Mouse (Mus musculus): ENCODE results near the gene Naa38.

The Naa38 gene

DNA sequence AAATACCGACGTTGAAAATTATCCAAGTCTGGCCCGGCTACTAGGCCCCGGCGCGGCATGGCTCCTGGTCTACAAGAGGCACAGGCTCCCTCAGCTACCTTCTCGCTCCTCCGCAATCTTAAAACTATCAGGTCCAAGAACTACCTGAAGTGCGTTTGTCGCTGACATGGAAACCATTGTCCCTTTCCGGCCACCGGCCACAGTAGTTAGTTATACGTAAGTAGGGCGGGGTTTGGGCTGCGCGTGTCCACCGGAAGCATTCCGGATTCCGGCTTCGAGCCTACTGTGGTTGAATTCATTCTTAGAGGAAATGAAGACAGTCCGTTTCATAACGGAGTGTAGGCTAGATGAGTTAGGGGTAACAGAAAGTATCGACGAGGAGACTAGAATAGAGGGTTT is at the start of gene Naa38, which contains the start of gene Cyb5d1:
Naa38 (plus strand) TSS at position 253 of the 399 bp plus-strand sequence.
Cyb5d1 (minus strand) TSS at position 397 of the 399 bp plus-strand sequence.
- peak; percentile 95 for DNase-seq

DNA sequence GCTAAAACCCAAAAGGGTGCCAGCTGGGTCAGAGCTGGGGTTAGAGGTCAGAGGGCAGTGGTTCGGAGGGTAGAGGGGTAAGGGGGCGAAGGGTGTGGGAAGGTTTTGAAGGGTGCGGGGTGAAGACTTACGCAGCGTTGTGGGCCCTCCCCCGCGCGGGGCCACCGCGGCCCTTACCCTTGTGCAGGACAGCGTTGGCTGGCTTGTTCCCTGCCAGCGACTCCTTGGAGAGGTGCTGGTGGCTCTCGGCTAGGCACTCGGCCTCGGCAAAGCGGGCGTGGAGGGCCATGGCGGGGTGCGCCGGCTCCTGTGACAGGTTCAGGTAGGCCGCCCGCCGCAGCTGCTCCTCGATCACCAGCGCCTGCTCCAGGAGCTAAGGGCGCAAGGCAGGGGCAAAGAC is 48.8 kb upstream of the Naa38 start:
- peak; percentile 18 for DNase-seq

DNA sequence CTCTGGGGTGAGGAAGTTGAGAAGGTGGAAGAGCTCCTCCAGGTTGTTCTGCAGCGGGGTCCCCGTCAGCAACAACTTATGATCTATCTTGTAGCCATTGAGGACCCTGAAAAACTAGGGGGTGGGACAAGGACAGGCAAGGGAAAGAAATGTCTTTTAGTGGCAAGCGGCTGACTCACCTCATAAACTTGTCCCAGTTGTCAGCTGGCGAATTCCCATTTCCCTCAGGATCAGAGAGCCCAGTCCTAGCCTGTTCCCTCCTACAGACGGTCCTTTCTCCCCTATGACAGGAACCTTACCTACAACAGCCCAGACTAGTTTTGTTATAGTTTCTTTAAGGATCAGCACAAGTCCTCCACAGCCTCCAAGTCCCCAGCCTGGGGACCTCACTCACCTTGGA is 38.7 kb upstream of the Naa38 start:
- no peak for DNase-seq

DNA sequence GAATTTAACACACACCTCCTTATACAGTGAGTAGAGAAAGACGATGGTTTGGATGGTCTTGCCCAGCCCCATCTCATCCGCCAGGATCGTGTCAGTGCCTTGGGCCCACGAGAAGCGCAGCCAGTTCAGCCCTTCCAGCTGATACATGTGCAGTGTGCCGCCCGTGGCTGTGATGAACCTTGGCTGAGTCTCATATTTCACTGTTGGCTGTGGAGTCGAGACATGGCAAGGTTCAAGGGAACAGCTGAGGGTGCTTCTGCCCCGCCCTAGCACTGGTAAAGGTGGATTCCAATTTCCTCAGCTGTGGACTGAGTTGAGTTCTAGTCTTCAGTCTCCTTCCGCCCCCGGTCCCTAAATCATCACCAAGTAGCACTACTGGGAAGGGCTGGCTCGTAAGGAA is 37.6 kb upstream of the Naa38 start:
- no peak for DNase-seq

DNA sequence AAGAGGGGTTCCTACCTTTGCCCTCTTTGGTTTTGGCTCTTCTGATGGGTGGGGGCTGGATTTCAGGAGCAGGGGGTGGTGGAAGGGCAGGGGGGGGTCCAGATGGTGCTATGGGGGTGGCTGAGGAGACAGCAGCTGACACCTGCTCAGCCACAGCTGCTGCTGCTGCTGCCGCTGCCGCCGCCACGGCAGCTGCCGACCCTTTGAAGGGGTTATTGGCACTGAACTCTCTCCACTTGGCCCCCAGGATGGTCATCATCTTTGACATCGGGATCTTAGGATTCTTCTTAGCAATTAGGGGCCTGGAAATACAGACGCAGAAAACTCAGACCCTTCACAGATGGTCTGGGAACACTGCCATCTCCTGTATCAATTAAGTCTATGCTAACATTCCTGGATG is 33.3 kb upstream of the Naa38 start:
- DNase-seq: no peak

DNA sequence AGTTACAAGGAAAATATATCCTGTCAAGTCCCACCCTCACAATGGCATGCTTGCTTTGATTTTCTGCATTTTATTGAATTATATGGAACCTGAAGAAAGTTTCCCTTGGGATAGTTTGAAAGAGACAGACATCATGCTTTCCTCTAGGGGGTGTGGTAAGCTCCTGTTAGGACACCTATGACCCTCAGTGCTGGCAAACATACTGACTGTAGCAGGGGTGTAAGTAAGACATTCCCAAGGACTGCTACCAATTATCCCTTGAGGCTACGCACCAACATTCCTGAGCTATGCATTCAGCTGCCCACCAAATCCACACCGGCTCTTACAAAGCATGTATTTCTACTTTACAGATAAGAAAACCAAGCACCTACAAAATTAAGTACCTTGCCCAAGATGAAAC is 32.8 kb upstream of the Naa38 start:
- DNase-seq: no peak

DNA sequence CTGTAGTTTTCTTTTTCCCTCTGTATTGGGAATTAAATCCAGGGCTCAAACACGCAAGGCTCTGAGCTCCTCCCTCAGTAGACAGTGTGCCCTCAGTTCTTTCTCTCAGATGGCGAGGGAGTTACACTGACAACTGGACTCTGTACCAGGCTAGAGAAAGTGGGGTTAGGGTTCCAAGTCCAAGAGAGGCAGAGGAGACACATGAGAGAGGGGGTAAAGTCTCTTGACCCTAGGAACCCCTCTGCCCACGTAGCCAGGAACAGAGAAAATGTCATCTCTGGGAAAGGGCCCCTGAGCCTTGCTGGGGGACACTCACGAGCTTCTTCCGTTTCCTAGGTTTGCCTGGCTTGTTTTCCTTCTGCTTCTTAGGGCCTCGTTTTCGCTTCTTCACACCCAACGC is 30.9 kb upstream of the Naa38 start:
- no peak for DNase-seq

DNA sequence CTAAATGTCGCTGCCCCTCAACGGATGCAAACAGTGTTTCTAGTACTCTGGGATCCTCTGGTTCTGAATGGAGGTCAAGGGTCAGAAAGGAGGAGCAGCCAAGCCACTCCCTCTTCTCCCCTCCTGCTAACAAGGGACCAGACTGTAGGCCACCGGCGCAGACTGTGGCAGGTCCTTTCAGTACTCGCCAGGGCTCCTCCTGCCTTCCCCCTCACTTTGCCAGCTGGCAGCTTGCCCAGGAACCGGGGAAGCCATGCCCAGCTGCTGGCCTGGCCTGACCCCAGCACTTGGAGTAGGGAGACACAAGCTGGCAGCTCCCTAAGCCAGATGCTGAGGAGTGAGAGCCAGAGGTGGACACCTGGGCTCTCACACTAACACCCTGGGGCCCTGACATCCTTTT is 30.4 kb upstream of the Naa38 start:
- DNase-seq: peak; percentile 94

DNA sequence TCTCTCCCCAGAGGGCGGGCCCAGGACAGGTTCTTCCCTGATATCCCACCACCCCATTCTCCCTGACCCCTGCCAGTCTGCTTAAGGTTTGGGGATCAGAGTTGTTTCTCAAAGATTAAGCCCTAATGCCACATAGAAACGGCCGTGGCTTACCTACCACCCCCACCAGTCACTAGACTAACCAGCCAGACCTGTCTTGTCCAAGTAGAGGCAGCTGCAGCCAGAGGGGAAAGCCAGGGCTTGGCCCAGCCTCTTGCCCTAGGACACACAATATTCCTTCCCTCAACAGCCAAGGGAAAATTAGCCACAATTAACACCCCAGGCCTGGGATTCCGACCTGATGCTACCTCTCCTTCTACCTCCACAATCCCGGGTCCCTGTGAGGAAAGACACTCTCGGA is 29.6 kb upstream of the Naa38 start:
- peak; percentile 41 for DNase-seq

DNA sequence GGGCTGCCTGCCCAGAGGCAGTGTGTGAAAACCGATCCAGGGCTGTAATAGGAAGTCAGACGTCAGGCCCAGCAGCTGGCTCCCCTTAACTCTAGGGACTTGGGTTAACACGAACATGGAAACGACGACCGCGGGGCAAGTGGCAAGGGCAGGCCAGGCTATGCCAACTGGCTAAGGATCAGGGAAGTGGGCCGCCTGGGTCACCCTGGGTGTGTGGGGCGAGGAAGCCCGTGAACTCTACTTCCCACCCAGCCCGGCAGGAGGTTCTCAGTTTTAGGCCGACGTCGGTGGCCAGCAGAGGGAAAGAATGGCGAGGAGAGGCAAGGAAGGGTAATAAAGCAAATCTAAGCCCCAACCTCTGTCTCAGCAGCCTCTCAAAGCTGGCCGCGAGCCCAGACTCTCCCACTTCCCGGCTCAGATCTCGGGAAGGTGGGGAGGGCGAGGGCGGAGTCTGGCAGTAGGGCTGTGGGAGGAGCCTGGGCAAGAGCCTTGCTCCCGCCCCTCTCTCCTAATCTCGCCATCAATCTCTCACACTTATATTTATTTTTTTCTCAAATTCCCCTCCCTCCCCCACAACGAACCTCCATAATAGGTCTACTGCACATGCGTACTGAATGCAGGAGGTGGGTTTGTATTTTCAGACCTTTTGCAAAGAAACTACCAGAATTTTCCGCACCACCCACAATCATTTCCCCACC is 29.0 kb upstream of the Naa38 start:
- DNase-seq: peak; percentile 86

DNA sequence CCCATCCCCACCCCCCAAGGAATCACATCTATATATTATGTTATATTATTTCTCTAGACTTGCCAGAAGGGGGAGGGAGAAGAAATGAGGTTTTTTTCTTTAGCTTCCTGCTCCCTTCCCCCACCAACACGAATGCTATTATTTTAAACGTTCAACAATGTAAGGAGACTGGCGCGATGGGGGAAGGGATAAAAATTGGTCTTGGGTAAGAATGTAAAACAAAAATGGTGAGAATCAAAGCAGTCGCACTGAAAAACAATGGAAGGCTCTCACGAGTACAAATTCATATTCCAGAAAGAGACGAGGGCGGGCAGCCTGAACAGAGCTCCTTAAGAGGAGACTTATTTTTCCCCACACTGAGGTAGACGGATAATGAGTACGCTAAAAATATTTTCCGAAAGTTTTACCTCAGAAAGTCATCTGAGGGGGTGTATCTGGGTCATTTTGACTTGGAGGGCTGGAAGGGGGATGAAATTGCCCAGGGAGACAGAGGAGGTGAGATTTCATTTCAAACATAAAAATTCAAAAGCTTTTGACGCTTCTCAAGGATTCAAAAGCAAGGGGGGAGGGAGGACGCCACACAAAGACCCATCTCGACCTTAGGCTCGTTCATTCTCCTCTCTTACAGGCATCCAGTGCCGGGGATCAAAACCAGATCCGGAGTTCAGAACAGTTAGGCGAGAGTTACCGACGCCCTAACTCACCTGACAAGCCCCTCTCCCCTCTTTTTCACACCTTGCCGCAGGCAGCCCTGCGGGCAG is 28.3 kb upstream of the Naa38 start:
- DNase-seq: peak; percentile 41

DNA sequence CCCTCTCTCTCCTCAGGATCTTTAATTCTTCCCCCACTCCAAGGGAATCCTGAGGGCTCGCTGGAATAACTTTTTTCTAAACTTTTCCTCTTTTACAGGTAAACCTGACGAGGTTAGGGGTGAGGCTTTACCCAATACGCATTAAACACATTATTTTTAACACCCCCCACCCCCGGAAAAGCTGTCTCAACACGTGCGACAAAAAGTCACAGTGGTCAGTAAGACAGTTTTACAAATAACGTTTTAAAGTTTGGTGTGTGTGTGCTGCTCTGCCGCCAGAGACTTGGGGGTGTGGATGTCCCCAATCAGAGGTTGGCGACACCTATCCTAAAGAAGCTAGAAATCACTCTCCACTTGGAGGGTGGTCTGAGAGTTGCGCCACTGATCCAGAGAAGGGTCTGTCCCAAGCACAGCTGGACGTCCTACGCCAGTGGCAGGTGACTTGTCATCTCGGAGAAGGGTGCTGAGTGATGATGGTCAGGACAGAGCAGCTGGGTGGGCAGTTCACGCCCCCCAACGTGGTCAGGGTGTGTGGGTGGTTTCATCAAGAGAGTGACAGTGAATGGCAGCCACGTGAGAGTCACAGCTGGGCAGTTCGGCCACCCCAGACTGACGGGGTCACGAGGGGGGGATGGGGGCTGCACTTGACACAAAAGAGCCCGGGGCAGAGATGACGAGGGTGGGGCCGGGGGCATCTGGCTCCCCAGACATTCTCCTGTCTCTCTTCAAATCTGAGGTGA is 27.5 kb upstream of the Naa38 start:
- DNase-seq: peak; percentile 68

DNA sequence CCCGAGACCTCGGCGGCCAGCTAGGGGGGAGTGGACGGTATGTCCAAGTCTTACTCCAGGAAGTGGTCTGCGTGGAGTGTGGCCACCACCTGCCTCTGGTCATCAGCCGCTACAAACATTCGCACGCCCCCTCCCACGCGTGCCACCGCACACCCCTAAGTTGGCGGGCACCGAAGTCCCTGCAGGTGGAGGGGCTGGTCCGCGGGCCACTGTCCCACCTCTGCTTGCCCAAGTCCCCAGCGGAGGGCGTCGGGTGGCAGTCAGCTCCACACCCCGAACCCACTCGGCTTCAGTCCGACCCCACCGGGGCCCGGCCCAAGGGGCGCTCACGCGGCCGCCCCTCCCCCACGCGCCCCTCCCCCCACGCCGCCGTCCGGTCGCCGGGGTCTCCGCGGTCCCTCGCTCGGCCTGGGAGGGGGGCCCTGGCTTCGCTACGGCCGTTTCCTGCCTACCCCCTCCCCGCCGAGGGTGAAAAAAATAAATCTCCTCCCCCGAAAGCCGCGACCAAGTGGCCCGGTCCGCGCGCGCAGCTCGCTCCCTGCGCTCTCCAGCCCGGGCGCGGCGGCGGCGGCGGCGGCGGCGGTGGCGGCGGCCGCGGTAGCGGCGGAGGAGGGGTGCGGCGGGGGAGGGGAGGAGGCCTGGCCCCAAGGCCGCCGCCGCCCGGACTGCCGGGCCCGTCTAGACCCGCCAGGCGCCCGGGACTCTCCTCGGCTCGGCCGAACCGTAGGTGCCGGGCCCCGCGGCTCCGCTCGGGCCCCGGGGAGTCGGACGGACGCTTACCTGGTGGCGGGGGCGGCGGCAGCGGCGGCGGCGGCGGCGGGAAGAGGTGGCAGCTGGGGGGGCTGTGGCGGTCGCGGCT is 26.7 kb upstream of the Naa38 start:
- DNase-seq: peak; percentile 73

DNA sequence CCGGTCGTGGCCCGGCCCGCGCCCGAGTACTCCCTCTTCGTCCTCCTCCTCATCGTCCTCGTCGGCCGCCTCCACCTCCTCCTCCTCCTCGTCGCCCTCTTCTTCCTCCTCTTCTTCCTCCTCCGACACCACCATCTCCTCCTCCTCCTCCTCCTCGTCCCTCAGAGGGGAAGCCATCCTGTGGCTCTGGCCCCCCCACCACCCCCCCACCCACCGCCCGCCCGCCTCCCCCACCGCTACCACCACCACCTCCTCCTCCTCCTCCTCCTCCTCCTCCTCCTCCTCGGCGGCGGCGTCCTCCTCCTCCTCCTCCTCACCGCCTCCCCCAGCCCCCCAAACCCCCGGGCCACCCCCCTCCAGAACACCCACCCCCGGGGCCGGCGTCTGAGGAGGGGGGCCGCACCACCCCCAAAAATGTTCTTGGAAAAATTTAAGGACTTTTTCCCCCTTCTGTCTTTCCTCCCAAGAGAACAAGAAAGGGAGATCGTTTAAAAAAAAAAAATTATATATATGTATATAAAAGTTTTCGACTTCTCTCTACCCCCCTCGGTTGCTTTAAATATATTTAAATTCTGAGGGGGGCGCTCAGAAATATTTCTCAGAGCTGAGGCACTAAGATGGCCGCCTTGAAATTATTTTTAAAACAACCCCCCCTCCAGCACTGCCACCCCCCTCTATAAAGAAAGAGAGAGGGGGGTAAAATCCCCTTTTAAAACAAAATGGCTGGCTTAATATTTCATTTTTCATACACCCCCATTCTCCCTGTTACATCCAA is 25.9 kb upstream of the Naa38 start, which contains the start of gene Chd3:
Chd3 (minus strand) TSS at position 192 of the 775 bp plus-strand sequence.
- no peak for DNase-seq

DNA sequence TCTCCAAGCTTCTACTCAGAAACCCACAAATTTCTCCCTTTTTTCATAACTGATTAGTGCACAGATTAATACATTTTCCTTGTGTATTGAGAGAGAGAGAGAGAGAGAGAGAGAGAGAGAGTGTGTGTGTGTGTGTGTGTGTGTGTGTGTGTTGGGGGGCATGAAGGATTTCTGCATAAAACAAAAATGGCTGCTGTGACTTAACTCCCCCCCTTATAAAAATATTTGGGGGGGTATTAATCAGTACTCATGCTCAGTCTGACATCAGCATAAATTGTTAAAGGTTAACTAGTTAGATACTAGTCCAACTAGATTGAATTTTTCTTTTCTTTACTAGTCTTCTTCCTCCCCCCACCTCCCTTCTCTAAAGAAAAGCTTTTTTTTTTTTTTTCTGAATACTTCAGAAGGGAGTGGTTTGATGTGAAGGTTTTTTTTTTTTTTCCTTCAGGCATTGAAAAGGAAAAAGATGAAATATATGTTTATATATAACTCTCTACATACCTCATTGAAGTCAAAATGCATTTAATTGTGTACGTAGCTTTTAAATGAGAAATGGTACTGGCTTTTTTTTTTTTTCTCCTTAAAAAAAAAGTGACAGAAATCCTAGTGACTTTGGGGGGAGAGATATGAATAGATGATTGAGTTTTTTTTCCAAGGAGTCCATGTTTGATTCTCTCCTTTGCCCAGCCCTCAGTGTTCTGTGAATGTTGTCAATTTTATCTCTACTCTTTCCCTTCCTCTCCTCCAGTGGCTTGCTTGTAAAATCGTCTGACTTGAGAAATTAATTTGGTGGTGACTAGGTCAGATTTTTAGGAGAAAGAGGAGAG is 25.1 kb upstream of the Naa38 start:
- no peak for DNase-seq

DNA sequence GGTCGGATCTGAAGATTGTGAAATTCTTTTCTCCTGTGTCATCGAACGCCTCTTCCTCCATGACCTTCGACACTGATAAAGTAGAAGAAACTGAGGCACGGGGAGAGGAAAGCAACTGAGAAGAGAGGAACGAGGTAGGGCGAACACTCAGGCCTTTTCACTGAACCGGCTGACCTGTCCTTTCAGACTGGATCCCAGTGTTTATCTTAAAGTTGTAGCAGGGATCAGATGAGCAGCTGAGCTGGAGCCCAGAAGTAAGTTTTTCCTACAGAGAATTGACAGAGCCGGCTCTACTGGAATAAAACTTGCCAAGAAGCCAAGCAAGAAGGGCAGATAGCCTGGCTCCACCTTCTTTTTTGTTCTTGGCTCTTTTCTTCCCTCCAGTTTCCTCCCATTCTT is 24.5 kb upstream of the Naa38 start:
- no peak for DNase-seq

DNA sequence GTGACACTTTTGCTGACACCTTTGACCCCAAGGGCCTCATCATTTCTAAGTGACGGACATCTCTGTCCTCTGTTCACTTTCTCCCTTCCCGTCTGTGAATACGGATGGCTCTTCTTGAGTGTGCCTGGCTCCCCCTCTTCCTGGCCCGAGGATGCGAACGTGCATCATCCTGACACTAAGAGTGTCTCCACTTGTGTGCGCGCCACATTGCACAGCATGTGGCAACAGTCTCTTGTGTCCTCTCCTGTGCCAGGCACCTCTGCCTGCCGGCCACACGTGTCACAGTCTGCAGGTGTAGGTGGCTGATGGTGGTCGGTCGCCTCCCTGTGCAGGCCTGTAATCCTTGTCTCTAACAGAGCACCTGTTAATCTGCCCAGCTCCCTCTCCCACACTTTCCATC is 23.7 kb upstream of the Naa38 start:
- DNase-seq: no peak

DNA sequence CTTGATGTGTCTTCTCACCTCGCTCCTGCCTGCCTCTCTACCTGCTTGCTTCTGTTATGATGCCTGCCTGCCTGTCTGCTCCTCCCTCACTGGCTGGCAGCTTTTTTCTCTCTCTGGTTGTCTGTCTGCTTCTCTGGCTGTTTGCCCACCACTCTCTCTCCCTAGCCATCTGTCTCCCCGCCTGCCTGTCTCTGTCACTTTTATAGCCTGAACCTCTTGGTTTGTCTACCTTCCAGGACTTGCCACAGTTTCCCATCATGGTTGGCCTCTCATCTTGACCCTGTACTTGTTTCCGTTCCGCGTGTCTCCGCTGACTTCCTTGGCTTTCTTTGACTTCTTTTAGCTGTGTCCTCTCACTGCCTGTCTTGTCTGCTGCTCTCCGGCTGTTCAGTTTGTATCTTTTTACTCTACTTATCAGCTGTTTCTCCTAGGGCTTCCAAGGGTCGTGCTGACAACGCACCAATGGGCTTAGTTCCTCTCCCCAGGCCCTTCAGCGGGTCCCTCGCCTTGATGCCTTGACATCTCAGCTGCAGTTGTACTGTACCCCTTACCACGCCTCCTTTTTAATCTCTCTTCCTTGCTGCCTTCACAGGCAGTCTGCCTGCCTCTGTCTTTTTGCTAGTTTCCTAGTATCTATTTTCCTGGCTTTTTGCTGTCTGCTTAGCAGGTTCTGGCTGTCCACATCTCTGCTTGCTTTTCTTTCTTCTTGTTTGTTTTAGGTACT is 23.1 kb upstream of the Naa38 start:
- peak; percentile 96 for DNase-seq

DNA sequence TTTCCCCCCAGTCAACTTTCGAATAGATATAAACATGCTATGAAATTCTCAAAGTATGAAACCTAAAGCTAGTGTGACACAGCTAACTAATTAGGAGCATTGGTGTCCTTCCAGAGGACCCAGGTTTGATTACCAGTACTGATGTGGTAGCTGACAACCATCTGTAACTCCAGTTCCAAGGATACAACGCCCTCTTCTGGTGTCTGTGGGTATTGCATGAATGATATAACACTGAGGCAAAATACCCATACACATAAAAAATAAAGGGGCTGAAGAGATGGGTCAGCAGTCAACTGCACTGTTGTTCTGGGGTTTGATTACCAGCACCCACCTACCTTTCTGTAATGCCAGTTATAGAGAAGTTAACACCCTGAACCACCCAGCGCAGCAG is 22.5 kb upstream of the Naa38 start:
- peak; percentile 43 for DNase-seq

Measured in cerebellum, adult 9-11 months (tissue).